Mouse (Mus musculus): ENCODE data around the gene Suv39h1.
"Not testable (repeated sequence)": the region's sequence is repeated elsewhere in the genome, so short reads cannot be mapped to it uniquely, and the experiment has no call there.

The Suv39h1 gene

GRCm38 (mm10) chrX:8074430-8075014 lies at the start of gene Suv39h1:
Suv39h1 (minus strand) TSS chrX:8074760.
- DNase-seq = peak; percentile 89

GRCm38 (mm10) chrX:8123821-8124470 lies 49.4 kb upstream of the Suv39h1 start:
- no peak for DNase-seq

- no peak for DNase-seq
Observed at GRCm38 (mm10) chrX:8117264-8117663, 42.7 kb upstream of the Suv39h1 start.

GRCm38 (mm10) chrX:8115275-8115674 lies 40.7 kb upstream of the Suv39h1 start:
- DNase-seq = no peak

- DNase-seq = no peak
Observed at GRCm38 (mm10) chrX:8105019-8105418, 30.5 kb upstream of the Suv39h1 start.

- no peak for DNase-seq
Observed at GRCm38 (mm10) chrX:8102213-8102668, 27.7 kb upstream of the Suv39h1 start.

- no peak for DNase-seq
Observed at GRCm38 (mm10) chrX:8101017-8101416, 26.5 kb upstream of the Suv39h1 start.

GRCm38 (mm10) chrX:8099435-8099834 lies 24.9 kb upstream of the Suv39h1 start:
- no peak for DNase-seq

- peak; percentile 94 for DNase-seq
Observed at GRCm38 (mm10) chrX:8096787-8097242, 22.3 kb upstream of the Suv39h1 start.

- DNase-seq = peak; percentile 89
Observed at GRCm38 (mm10) chrX:8096068-8096786, 21.7 kb upstream of the Suv39h1 start.

GRCm38 (mm10) chrX:8095546-8095945 lies 21.0 kb upstream of the Suv39h1 start:
- no peak for DNase-seq

- DNase-seq = not testable (repeated sequence)
Observed at GRCm38 (mm10) chrX:8090954-8091347, 16.4 kb upstream of the Suv39h1 start.

- peak; percentile 70 for DNase-seq
Observed at GRCm38 (mm10) chrX:8090346-8090953, 15.9 kb upstream of the Suv39h1 start, which contains the start of gene Was. Was (minus strand) TSS chrX:8090498.

- no peak for DNase-seq
Observed at GRCm38 (mm10) chrX:8089746-8090145, 15.2 kb upstream of the Suv39h1 start.

GRCm38 (mm10) chrX:8085611-8086010 lies 11.1 kb upstream of the Suv39h1 start:
- no peak for DNase-seq

- DNase-seq = no peak
Observed at GRCm38 (mm10) chrX:8084771-8085259, 10.3 kb upstream of the Suv39h1 start.

GRCm38 (mm10) chrX:8075104-8075503 lies 544 bp upstream of the Suv39h1 start:
- no peak for DNase-seq

- DNase-seq = peak; percentile 53
Observed at GRCm38 (mm10) chrX:8073881-8074429, 605 bp downstream of the Suv39h1 start.

GRCm38 (mm10) chrX:8069166-8069565 lies 5.4 kb downstream of the Suv39h1 start:
- DNase-seq = no peak

GRCm38 (mm10) chrX:8051044-8051781 lies 23.3 kb downstream of the Suv39h1 start:
- DNase-seq = not testable (repeated sequence)

GRCm38 (mm10) chrX:8033009-8033408 lies 41.6 kb downstream of the Suv39h1 start:
- no peak for DNase-seq

GRCm38 (mm10) chrX:8026811-8027210 lies 47.7 kb downstream of the Suv39h1 start:
- DNase-seq = no peak

Measured in thymus, postnatal 25 days (tissue).